Mouse (Mus musculus) left cerebral cortex, adult 18-20 months (tissue): ENCODE measurements around the gene Pih1d2. TPM values are rescaled to one million over a fixed set of nuclear protein-coding genes. Genes with fewer than 3 reads are reported as not detected.
A peak's percentile ranks its signal among the peaks of the same experiment; 100 is the strongest.
"Not testable (repeated sequence)": the region's sequence is repeated elsewhere in the genome, so short reads cannot be mapped to it uniquely, and the experiment has no call there.

Experiments used
- DNase-seq, 2 experiments: peaks; one replicate each; pipeline ENCODE4 v3.0.0; 2021 to 2022; ENCODE audit warnings: low spot score in 2 of 2, mixed read lengths in 1 of 2
- total RNA-seq, 2 experiments: library from RNA; stranded (reverse); gene quantifications; 2 replicates each; pipeline ENCODE4 v1.2.3; 2021

Pih1d2 gene
- total RNA-seq, 2 experiments from 2014 or later: 2.6 to 4.1 TPM

DNA sequence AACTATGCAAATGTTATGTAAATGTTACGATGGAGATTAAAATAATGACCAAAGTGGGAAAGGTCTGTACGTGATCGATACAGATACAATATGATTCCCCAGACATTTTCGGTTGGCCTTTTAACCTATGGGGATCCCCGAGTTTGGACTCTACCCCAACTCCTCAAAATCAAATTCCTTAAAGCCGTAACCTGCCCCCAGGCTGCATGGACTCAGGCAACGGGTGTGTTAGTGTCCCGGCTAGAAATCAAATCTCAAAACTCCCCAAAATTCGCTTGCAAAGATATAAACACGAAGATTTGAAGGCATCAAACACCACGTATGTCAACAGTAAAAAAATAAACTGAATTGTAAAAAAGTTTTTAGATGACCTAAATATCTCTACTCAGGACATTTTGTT lies 960 bp upstream of the Pih1d2 start:
- no peak for DNase-seq

DNA sequence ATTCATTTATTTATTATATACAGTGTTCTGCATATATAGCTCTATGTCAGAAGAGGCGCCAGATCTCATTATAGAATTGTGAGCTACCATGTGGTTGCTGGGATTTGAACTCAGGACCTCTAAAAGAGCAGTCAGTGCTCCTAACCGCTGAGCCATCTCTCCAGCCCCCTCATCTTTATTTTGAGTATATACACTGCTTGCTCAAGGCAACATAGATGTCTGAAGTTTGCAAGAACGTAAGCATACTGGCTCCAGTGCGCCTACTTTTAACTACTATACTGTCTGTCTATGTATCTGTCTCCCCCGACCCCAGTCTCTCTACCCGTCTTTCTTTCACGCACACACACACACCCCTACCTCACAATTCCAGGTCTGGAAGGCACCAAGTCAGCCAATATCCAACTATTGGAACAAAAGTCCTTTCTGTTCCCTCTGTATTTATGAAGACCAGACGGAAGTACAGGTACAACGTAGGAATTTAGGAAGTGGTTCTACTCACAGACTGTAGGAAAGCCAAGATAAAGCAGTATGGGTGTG lies 741 bp downstream of the Pih1d2 start:
- DNase-seq: no peak

DNA sequence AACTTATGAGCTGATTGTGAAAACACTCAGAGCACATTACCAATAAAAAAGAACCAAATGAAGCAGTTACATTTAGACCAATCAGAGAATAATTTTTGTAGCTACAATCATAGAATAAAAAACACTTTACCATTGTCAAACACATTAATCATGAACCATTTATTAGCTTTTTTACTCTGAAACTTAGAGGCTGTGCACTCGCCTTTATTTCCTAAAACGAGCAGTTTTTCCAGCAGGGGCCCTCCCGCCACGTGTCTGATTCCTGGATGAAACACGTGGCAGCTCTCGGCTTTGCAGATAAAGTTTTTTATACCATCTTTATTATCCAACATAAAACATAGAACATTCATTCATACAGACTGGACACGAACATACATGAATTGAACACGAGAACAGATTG lies 13.8 kb downstream of the Pih1d2 start:
- not testable (repeated sequence) for DNase-seq

DNA sequence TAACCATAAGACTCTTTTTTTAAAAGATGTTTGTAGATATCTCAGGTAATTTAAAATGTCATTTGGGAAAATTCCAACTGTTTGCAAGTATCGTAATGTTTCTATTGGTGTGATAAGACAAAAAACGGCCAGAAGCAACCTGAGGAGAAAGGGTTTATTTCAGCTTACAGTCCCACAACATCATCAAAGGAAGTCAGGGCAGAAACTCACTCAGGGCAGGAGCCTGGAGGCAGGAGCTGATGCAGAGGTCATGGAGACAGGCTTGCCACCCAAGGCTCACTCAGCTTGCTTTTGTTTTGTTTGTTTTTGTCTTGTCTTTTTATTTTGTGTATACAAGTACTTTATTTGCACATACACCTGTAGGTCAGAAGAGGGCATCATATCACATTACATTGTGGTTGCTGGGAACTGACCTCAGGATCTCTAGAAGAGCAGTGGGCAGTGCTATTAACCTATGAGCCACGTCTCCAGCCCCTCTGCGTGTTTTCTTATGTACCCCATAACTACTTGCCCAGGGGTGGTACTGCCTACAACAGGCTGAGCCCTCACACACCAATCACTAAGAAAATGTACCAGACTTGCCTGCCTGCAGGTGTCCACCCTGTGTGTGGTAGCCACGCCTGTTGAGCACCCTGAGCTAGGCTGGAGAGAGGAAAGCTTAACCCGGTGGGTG lies 15.0 kb downstream of the Pih1d2 start:
- no peak for DNase-seq

DNA sequence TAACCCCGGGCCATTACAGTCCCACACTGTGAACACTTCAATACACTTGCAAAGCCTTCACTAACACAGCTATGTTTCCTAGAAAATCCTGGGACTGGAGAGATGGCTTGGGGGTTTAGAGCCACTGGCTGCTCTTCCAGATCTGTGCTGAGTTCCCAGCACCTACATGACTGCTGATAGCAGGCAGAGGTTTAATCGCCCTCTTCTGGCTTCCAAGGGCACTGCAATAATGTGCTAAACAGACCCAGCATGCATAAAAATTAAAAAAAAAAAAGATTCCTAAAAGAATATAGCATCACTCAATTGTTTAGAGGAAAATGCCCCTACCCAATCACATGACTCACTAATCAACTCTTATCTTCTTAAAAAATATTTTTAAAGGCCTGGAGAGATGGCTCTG lies 15.9 kb downstream of the Pih1d2 start:
- DNase-seq: no peak

DNA sequence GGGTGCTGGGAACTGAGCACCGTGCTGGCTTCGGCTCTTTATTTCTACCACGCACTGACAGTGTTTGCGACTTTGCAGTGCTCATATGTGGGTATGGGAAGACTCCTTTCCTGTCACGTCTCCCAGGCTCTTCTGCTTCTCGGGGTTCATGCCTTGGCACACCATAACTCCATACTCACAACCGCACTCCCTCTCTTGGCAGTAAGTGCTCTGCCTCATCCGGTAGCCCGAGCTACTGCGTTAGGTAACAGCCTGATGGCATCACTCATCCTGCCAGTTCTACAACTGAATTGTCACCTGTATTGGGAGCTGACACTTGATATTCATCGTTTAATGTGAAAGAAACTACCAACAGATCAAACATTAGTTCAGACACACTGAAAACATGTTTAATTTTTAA lies 17.1 kb downstream of the Pih1d2 start:
- DNase-seq: no peak

DNA sequence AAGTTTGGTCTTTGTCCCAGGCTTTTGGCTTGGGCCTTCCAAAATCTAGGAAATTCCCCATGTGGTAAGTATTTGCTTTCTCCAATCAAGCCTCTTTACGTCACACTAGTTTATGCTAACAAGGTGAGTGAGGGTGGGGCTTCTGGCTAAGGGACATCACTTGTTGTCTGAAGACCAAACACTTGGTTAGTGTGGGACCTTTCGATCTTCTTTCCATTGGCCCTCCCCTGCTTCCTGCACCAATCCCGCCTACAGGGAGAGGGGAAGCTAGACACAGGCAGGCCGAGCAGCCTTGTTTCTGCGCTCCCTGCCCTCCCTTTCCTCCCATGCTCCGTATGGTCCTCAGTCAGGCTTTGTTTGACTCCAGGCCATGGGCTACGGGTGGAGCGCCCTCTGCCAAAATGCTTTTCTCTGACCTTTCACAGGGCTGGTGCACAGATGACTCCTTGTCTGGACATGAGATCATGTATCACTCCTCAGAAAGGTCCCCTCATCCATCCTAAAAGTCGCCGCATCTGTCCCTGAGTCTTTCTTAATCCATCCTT lies 29.8 kb downstream of the Pih1d2 start:
- DNase-seq: no peak

DNA sequence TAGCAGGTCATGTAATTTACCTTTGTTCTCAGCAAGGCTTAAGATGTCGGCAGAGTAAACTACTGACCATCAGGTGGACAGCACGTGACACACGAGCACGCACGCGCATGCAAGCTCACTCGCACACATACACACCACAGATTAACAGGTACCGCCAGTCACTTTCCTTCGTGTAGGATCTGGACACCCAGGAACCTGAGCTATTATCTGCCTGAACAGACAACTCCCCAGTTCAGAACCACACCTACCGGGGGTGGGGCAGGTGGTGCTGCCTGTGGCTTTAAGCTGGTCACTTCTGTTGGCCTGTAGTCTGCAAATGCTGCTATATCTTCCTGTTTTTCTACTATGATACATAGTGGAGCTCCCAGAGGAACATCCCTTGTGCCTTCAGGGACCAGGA lies 33.4 kb downstream of the Pih1d2 start:
- DNase-seq: no peak

DNA sequence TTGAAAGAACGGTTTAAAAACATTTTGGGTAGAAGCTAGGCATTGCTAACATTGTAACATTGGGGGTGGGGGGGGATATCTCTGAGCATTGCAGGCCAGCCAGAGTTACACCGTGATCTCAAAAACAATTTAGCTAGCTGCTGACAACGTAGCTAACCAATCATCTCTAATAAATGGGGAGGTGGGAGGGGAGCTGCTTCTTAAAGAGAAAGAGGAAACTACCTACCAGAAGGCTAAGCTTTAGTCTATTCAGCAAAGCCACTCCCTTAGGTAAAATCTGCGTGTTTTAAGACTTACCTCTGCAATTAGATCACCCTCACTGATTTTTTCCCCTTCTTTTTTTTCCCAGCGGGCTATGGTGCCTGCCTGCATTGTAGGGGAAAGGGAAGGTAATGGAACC lies 41.3 kb downstream of the Pih1d2 start:
- no peak for DNase-seq

DNA sequence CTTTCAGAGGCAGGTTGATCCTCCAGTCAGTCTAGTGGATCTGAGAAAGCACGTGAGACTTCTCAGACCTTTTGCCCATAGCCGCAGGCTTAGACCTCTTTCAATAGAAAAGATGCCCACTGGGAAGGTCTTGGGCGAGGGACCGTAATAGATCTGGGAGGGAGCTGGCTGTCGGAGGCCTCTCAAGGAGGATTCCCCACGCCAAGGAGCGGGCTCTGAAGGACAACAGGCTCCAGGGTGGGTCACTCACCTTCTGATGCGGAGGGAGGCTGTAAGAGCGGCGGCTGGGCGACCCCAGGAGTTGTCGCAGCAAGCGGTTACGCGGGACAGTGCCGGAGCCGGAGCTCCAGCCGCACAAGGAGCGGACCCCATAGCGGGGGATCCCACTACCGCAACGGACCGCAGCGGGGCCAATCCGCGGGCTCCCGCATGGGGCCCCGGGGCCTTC lies 41.8 kb downstream of the Pih1d2 start:
- peak in 1 of 2 experiments; percentile 9 for DNase-seq

DNA sequence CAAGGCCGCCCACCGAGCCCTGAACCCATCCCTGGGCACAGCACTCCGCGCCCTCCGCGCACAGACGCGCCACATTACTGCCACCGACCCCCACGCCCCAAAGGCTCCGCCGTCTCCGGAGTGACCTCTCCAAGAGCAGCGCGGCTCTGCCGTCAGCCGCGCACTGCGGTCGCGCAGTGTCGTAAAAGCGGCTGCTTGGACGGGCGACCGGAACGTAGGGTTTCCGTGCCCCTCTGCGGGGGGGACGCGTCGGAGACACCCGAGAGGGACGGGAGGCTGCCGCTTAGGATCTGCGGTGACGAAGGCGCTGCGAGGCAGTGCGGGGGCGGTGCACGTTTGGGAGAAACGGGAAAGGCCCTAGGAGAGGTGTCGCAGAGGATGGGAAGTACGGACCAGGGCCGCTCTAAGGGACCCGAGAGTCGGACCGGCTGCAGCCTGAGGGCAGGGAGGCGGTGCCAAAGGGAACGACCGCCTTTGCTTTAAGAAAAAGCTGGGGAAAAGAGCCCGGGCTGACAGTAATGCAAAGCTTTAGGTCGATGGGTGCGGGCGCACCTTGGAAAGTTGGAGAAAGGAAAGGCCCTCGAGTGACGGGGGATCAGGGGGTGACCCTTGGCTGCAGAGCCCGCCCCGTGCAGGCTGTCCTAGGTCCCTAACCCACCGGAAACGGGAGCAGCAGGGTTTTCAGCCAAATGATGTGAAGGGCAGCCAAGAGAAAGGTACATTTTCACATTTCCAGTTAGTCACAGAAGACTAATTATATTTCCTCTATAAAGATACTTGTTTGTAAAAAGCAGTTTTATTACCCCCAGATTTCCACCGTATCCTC lies 42.5 kb downstream of the Pih1d2 start, which contains the start of gene Dlat:
TSS of gene Dlat (minus strand) at position 389 of the 826 bp plus-strand sequence.
- DNase-seq: peak; percentile 84 to 91

DNA sequence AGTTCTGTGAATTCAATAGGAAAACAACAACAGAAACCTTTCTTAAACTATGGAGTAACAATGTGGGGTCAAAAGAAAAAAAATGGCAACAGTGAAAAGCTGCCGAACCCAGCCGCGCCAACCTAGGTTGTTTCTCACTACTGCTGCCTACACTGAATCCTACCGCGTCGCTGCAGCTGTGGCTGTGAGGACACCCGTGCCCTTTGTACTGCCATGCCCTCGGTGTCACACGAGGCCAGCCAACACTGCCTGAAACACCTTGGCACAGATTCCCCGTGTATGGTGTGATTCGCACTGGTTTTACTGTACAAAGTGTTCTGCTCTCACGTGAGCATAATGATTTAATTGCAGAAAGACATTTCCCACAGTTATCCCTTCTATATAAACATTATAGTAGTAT lies 43.3 kb downstream of the Pih1d2 start:
- DNase-seq: peak in 1 of 2 experiments; percentile 16

DNA sequence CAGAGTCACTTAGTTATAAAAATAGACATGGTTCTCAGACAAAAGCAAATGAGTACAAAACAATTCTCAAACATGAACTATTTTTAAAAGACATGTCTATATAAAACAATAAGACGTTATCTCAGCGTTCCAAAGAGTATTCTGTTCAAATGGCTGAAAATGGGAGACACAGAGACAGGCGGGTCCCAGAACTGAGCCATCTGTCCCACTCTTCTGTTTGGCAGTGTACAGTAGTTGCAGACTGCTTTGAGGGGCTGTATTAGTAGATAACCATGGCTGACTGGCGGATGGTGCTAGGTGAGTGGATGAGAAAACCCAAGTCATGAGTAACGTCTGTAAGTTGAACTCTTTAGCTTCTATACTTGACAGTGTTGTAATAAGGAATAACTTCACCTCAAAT lies 47.7 kb downstream of the Pih1d2 start:
- no peak for DNase-seq

DNA sequence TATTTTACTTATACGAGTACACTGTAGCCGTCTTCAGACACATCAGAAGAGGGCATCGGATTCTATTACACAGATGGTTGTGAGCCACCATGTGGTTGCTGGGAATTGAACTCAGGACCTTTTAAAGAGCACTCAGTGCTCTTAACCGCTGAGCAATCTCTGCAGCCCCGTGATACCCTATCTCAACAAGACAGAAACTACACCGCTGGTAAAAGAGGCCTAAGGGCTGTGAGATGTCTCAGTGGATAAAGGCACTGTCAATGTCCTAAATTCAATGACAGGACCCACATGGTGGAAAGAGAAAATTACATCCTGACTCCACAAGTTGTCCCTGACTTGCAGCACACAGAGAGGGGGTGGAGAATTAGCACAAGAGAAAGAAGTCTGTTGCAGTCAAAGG lies 49.3 kb downstream of the Pih1d2 start:
- DNase-seq: no peak

DNA sequence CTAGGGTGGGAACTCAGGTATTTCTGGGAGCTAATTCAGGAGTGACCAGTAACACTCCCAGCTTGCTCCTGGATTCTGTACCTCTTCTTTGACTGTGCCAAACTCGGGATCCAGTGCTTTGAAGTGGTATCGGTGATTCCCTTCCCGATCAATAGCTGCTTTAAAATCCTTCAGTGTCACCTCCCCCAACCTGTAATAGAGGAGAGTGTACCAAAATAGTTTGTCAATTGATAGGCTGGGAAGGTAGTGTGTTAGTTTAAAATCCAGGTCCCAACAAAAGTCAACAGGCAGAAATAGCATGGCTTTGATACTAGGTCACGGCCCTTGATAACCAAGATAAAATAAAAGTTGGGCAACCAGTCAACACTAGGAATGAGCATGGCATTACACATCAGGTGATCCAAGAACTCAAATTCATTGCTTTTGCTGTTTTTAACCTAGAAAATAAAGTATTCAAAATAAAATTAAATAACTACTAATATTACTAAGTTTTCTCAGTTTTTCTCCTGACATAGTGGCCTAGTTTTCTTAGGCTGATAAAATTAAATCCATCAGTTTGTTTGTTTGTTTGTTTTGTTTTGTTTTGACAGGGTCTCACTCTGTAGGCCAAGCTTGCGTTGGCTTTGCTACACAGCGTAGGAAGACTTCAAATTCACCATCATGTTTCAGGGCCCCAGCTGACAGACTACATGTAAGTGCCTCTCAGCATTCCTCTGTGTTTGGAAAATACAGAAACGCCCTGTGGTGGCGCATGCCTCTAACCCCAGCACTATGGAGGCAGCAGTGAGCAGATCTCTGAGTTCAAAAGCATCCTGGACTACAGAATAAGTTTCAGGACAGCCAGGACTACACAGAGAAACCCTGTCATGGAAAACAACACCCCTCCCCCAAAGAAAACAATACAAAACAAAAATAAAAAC lies 50.7 kb downstream of the Pih1d2 start:
- no peak for DNase-seq

DNA sequence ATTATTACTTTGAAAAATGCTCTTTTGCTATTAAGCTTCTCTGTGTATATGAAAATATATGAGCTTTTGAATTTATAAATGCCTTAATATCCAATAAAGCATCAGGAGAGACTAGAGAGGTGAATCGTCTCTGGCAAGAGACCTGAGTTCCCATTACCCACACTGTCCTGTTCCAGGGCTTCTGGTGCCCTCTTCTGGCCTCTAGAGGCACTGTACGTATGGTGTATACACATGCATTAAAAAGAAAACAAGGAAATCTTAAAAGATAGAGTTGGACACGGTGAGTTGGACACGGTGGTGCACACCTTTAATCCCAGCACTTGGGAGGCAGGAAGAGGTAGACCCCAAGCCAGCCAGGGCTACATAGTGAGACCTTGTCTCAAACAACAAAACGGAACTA lies 53.6 kb downstream of the Pih1d2 start:
- DNase-seq: peak; percentile 26 to 34

Other genes starting within 250 kb of the Pih1d2 start
- gene Plet1, start 122.8 kb upstream of the Pih1d2 start, total RNA-seq: not detected
- gene Pts, start 88.6 kb upstream of the Pih1d2 start, total RNA-seq: 10 to 100 TPM; 24.9 to 27.4 TPM
- gene Il18, start 62.5 kb upstream of the Pih1d2 start, total RNA-seq: 10 to 100 TPM; 23.2 to 23.6 TPM
- gene Bco2, start 62.1 kb upstream of the Pih1d2 start, total RNA-seq: 1 to 10 TPM; 3.0 to 3.7 TPM
- not detected for gene Tex12, start 56.0 kb upstream of the Pih1d2 start, total RNA-seq
- gene Sdhd, start 13.5 kb upstream of the Pih1d2 start, total RNA-seq: 100 to 1,000 TPM; 104 to 118 TPM
- 100 to 1,000 TPM; 210 to 212 TPM for gene Timm8b, start 13.4 kb upstream of the Pih1d2 start, total RNA-seq
- gene Nkapd1, start 143 bp downstream of the Pih1d2 start, total RNA-seq: 10 to 100 TPM; 16.5 to 21.5 TPM
- gene Dlat, start 42.5 kb downstream of the Pih1d2 start, total RNA-seq: 100 to 1,000 TPM; 107 to 121 TPM
- gene Dixdc1, start 122.2 kb downstream of the Pih1d2 start, total RNA-seq: 10 to 100 TPM; 67.9 to 79.3 TPM
- 1 to 10 TPM; 2.7 to 3.1 TPM for gene 2310030G06Rik, start 129.2 kb downstream of the Pih1d2 start, total RNA-seq
- gene Cryab, start 134.0 kb downstream of the Pih1d2 start, total RNA-seq: 100 to 1,000 TPM; 122 to 161 TPM
- 1 to 10 TPM; 2.4 to 2.6 TPM for gene Hspb2, start 135.0 kb downstream of the Pih1d2 start, total RNA-seq
- 1 to 10 TPM; 5.4 to 6.2 TPM for gene Fdxacb1, start 150.9 kb downstream of the Pih1d2 start, total RNA-seq
- gene Alg9, start 157.7 kb downstream of the Pih1d2 start, total RNA-seq: 10 to 100 TPM; 24.5 to 32.6 TPM
- gene 1110032A03Rik, start 158.2 kb downstream of the Pih1d2 start, total RNA-seq: 10 to 100 TPM; 33.6 to 37.6 TPM
- 10 to 100 TPM; 19.8 to 27.7 TPM for gene Ppp2r1b, start 228.0 kb downstream of the Pih1d2 start, total RNA-seq